Mouse (Mus musculus) brain, adult 10 weeks (tissue): ENCODE measurements around the gene Spats1. TPM values are rescaled to one million over a fixed set of nuclear protein-coding genes. Genes with fewer than 3 reads are reported as not detected.

ENCODE experiments used
- polyA plus RNA-seq: library from polyadenylated mRNA; stranded (reverse); fragments of 350-450 nt; fragmentation: Illumina TruSeq; extraction: RNeasy Lipid Tissue Mini Kit (QIAGEN cat#74804); gene quantifications from one replicate; pipeline ENCODE4 v1.2.3, GENCODE M21; 2015; ENCODE audit warnings: low read depth, low replicate concordance

Spats1 gene
- 3.8 TPM for polyA plus RNA-seq

DNA sequence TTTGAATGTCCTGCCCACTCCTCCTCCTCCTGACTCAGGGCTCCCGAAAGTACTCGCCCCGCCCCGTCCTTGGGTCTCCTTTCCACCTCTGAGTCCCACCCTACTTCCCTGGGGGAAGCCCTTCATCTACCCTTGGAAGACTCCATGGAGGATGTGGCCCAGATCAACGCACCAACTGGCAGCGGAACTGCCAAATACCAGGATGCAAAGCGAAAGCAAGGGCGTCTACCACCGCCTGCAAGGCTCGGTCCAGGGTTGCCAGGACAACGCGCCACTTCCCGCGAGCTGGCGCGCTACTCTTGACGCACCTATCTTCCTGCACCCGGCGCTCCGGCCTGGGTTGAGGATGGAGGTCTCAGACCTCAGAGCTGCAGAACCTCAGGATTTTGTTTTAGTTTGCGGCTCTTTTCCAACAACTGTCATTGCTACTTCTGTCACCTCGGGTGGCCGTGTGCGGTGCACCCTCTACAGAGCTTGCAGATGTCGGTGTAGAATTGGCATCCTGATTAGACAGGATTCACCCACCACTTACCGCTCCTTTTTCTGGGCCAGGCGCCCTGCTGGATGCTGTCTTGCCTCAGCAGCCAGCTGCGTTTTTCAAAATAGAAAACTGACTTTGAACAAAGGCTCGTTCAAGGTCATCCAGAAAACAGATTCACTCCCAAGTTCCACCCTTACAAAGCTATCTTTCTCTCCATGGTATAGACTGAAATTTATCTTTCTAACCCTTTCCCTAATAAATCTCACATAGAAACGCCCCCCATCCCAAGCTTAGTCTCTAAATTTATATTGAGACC, at the start of gene Spats1:
Gene Spats1 (minus strand): TSS at position 747 of the 797 bp plus-strand sequence.

DNA sequence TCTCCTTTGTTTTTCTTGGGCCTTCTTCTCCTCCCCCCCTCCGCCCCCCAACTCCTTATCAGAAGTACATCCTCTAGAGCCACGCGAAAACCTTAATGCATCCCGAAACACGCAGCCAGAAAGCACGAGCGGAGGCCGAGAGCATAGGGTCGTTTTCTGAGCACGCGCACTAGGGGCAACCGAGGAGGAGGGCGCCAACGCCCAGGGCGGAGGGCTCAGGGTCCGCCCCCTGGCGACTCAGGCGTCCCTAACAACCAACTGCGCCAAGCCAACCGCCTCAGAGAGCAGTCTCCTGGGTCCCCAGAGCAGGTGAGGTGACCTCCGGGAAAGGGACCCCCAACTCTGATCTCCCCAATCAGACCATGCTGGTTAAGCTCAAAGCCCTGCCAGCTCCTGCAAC, 48.0 kb upstream of the Spats1 start, which contains the start of gene Tcte1:
Gene Tcte1 (plus strand): TSS at position 172 of the 400 bp plus-strand sequence.

DNA sequence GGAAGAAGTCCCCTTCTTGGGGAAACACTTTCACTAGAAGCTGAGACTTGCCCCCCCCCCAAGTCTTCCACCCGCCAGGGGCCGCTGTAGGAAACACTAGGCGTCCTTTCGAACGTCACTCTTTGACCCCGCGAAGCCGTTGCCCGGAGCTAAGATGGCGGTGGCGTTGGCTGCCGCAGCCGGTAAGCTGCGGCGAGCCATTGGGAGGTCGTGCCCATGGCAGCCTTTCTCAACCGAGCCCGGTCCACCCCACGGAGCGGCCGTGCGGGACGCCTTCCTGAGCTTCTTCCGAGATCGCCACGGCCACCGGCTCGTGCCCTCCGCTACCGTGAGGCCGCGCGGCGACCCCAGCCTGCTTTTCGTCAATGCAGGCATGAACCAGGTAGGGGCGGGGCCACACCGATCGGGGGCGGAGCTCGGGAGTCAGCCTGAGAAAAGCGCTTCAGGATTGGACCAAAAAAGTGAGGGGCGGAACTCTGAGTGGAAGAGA, 31.5 kb upstream of the Spats1 start, which contains the start of gene Aars2:
Gene Aars2 (plus strand): TSS at position 142 of the 490 bp plus-strand sequence.

DNA sequence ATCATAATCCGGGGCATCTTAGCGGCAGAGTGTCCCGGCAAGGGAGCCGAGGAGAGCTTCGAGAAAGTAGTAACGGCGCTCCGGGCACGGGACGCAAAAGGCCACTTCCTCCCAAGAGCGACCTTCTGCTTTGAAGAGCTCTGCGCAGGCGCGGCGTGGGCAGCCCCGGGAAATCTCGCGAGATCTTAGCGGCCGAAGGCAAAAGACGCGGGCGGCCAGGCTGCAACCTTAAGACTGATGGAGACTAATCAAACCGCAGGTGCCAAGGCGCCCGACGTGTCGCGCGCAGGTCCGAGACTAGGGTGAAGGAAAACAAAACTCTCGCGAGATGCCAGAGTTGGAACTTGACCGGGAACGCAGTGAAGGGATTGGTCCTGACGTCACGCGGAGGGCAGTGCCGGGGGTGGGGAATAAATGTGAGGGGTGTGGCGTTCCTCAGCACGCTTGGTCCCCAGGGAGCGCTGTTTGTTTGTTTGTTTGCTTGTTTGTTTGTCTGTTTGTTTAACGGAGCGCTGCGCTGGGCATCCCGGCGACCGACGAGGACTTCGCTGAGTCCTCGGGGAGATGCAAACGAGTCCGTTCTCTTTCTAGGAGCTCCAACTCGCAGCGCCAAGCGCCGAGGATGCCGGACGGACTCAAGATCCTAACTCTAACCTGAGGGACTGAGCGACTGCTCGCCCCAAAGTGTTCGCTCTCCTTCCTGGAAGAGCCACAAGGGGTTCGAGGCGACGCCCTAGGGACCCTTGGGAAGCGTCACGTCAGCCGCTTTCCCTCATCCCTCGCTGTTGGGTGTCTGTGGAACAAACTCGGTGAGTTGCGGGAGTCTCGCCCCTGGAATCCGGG, 41.6 kb downstream of the Spats1 start, which contains the start of gene Cdc5l:
Gene Cdc5l (minus strand): TSS at position 319 of the 843 bp plus-strand sequence.

Other genes with a start within 250 kb of the Spats1 start
- gene Cdc5l, start 41.7 kb downstream of the Spats1 start, polyA plus RNA-seq = 48.2 TPM
- gene Aars2, start 31.4 kb upstream of the Spats1 start, polyA plus RNA-seq = 18.7 TPM
- gene Tcte1, start 48.0 kb upstream of the Spats1 start, polyA plus RNA-seq = 1.3 TPM
- gene Tmem151b, start 74.3 kb upstream of the Spats1 start, polyA plus RNA-seq = 63.3 TPM
- gene Nfkbie, start 80.3 kb upstream of the Spats1 start, polyA plus RNA-seq = 2.3 TPM
- gene Slc35b2, start 88.5 kb upstream of the Spats1 start, polyA plus RNA-seq = 43.5 TPM
- gene Hsp90ab1, start 97.9 kb upstream of the Spats1 start, polyA plus RNA-seq = 1,536 TPM
- gene Slc29a1, start 124.2 kb upstream of the Spats1 start, polyA plus RNA-seq = 33.4 TPM
- not detected for gene Mymx, start 126.7 kb upstream of the Spats1 start, polyA plus RNA-seq
- 0.16 TPM for gene Capn11, start 183.9 kb upstream of the Spats1 start, polyA plus RNA-seq
- gene Mrpl14, start 210.9 kb upstream of the Spats1 start, polyA plus RNA-seq = 75.3 TPM
- 110 TPM for gene Tmem63b, start 211.5 kb upstream of the Spats1 start, polyA plus RNA-seq